Mouse (Mus musculus): ENCODE measurements at regions not wholly inside any gene's neighbourhood (a gene's known extent, or its start where the extent isn't known, plus 50 kb on each side); places are given as distances from the start of the nearest gene placed in this dataset.
A peak's percentile ranks its signal among the peaks of the same experiment; 100 is the strongest.

- ATAC-seq (ENCODE audit: low read depth): peak; percentile 86
Observed at GRCm38 (mm10) chr15:26469901-26470383, 161.1 kb downstream of the March11 start.

GRCm38 (mm10) chr15:26487378-26487777, 178.5 kb downstream of the March11 start:
- Histone ChIP-seq H3K4me2 (ENCODE audit: low read depth, low read length) (no peak overlapping the region), H3K27ac (ENCODE audit: low read depth, low read length) (no peak overlapping the region), H3K9me3 (ENCODE audit: control insufficient read depth, low read length) (no peaks in the 10 kb centered on the region), H3K4me1 (ENCODE audit: control insufficient read depth, insufficient read depth, low read length) (no peaks in the 10 kb centered on the region), H3K9ac (replicated peaks; ENCODE audit: low read depth, low read length) (no peak overlapping the region), H3K36me3 (ENCODE audit: control insufficient read depth, insufficient read depth, low read length) (no peaks in the 10 kb centered on the region), H3K4me3 (ENCODE audit: low read depth, low read length) (no peak overlapping the region), H3K27me3 (ENCODE audit: control insufficient read depth, insufficient read depth, low read length) (no peaks in the 10 kb centered on the region)
- ATAC-seq (ENCODE audit: low read depth): no peak
- 80% methylated on average over 5 of the region's 5 CpGs for WGBS

More at GRCm38 (mm10) chr15:26469901-26470383, 161.1 kb downstream of the March11 start:
- no peak overlapping the region for H3K4me2 ChIP-seq (ENCODE audit: low read depth, low read length)
- H3K9ac ChIP-seq (replicated peaks; ENCODE audit: low read depth, low read length): no peak overlapping the region
- no peaks in the 10 kb centered on the region for H3K9me3 ChIP-seq (ENCODE audit: control insufficient read depth, low read length)
- 8% methylated on average over 8 of the region's 8 CpGs for WGBS
- H3K36me3 ChIP-seq (ENCODE audit: control insufficient read depth, insufficient read depth, low read length): no peaks in the 10 kb centered on the region
- no peaks in the 10 kb centered on the region for H3K4me1 ChIP-seq (ENCODE audit: control insufficient read depth, insufficient read depth, low read length)
- no peaks in the 10 kb centered on the region for H3K27me3 ChIP-seq (ENCODE audit: control insufficient read depth, insufficient read depth, low read length)
- H3K27ac ChIP-seq (ENCODE audit: low read depth, low read length): no peak overlapping the region
- H3K4me3 ChIP-seq (ENCODE audit: low read depth, low read length): no peak overlapping the region

Data from neural tube, embryonic 14.5 days (tissue).